Mouse (Mus musculus): ENCODE data around the gene Irgm1.
A peak's percentile ranks its signal among the peaks of the same experiment; 100 is the strongest.
"Not testable (repeated sequence)": the region's sequence is repeated elsewhere in the genome, so short reads cannot be mapped to it uniquely, and the experiment has no call there.

Irgm1 gene

GRCm38 (mm10) chr11:48859014-48859413 lies 12.5 kb downstream of the Irgm1 start:
- DNase-seq (ENCODE audit: low read depth, low spot score): peak; percentile 81

- peak; percentile 87 for DNase-seq (ENCODE audit: low read depth, low spot score)
Measured at GRCm38 (mm10) chr11:48853474-48854180, 17.9 kb downstream of the Irgm1 start.

- DNase-seq (ENCODE audit: low read depth, low spot score): no peak
Measured at GRCm38 (mm10) chr11:48852624-48853473, 18.6 kb downstream of the Irgm1 start.

GRCm38 (mm10) chr11:48852190-48852589 lies 19.3 kb downstream of the Irgm1 start:
- no peak for DNase-seq (ENCODE audit: low read depth, low spot score)

GRCm38 (mm10) chr11:48851270-48851995 lies 20.1 kb downstream of the Irgm1 start:
- no peak for DNase-seq (ENCODE audit: low read depth, low spot score)

- no peak for DNase-seq (ENCODE audit: low read depth, low spot score)
Measured at GRCm38 (mm10) chr11:48850240-48850639, 21.2 kb downstream of the Irgm1 start.

GRCm38 (mm10) chr11:48846881-48847280 lies 24.6 kb downstream of the Irgm1 start:
- DNase-seq (ENCODE audit: low read depth, low spot score): no peak

- DNase-seq (ENCODE audit: low read depth, low spot score): not testable (repeated sequence)
Measured at GRCm38 (mm10) chr11:48846362-48846761, 25.1 kb downstream of the Irgm1 start.

GRCm38 (mm10) chr11:48845244-48845815 lies 26.2 kb downstream of the Irgm1 start:
- DNase-seq (ENCODE audit: low read depth, low spot score): no peak

- no peak for DNase-seq (ENCODE audit: low read depth, low spot score)
Measured at GRCm38 (mm10) chr11:48844309-48844708, 27.2 kb downstream of the Irgm1 start.

- DNase-seq (ENCODE audit: low read depth, low spot score): no peak
Measured at GRCm38 (mm10) chr11:48843202-48843601, 28.3 kb downstream of the Irgm1 start.

GRCm38 (mm10) chr11:48842378-48842792 lies 29.1 kb downstream of the Irgm1 start:
- no peak for DNase-seq (ENCODE audit: low read depth, low spot score)

GRCm38 (mm10) chr11:48841213-48841612 lies 30.3 kb downstream of the Irgm1 start:
- DNase-seq (ENCODE audit: low read depth, low spot score): no peak

GRCm38 (mm10) chr11:48840805-48841204 lies 30.7 kb downstream of the Irgm1 start:
- no peak for DNase-seq (ENCODE audit: low read depth, low spot score)

GRCm38 (mm10) chr11:48838879-48839680 lies 32.4 kb downstream of the Irgm1 start:
- DNase-seq (ENCODE audit: low read depth, low spot score): no peak

- DNase-seq (ENCODE audit: low read depth, low spot score): peak; percentile 55
Measured at GRCm38 (mm10) chr11:48838181-48838797, 33.2 kb downstream of the Irgm1 start.

GRCm38 (mm10) chr11:48837310-48838180 lies 33.9 kb downstream of the Irgm1 start:
- peak; percentile 71 for DNase-seq (ENCODE audit: low read depth, low spot score)

- DNase-seq (ENCODE audit: low read depth, low spot score): no peak
Measured at GRCm38 (mm10) chr11:48836990-48837309, 34.5 kb downstream of the Irgm1 start.

GRCm38 (mm10) chr11:48835923-48836322 lies 35.6 kb downstream of the Irgm1 start:
- DNase-seq (ENCODE audit: low read depth, low spot score): no peak

Measured in CD4-positive helper T cell, adult 2 months (primary cell).